Mouse (Mus musculus): ENCODE measurements around the gene Krtap5-2.

Krtap5-2 gene

GRCm38 (mm10) chr7:142175905-142176304 is at the start of gene Krtap5-2:
TSS of gene Krtap5-2 (minus strand) at chr7:142176005.

GRCm38 (mm10) chr7:142224518-142224917 is 48.7 kb upstream of the Krtap5-2 start:
- WGBS = 68% methylated on average over 2 of the region's 2 CpGs

GRCm38 (mm10) chr7:142212136-142212535 is 36.3 kb upstream of the Krtap5-2 start:
- 48% methylated on average over 1 of the region's 1 CpGs for WGBS

- 61% methylated on average over 1 of the region's 1 CpGs for WGBS
Observed at GRCm38 (mm10) chr7:142211559-142211958, 35.8 kb upstream of the Krtap5-2 start, which contains the start of gene Gm7579. TSS of gene Gm7579 (plus strand) at chr7:142211859.

- 83% methylated on average over 5 of the region's 5 CpGs for WGBS
Observed at GRCm38 (mm10) chr7:142206891-142207290, 31.1 kb upstream of the Krtap5-2 start.

- WGBS = 87% methylated on average over 1 of the region's 1 CpGs
Observed at GRCm38 (mm10) chr7:142201064-142201463, 25.3 kb upstream of the Krtap5-2 start, which contains the start of gene Krtap5-3. TSS of gene Krtap5-3 (plus strand) at chr7:142201364.

- 55% methylated on average over 2 of the region's 2 CpGs for WGBS
Observed at GRCm38 (mm10) chr7:142198748-142199147, 22.9 kb upstream of the Krtap5-2 start.

GRCm38 (mm10) chr7:142190289-142190688 is 14.5 kb upstream of the Krtap5-2 start, which contains the start of gene Gm10153:
TSS of gene Gm10153 (minus strand) at chr7:142190389.
- 49% methylated on average over 2 of the region's 2 CpGs for WGBS

GRCm38 (mm10) chr7:142188156-142188555 is 12.4 kb upstream of the Krtap5-2 start:
- WGBS = 36% methylated on average over 2 of the region's 2 CpGs

GRCm38 (mm10) chr7:142181021-142181420 is 5.2 kb upstream of the Krtap5-2 start:
- WGBS = 41% methylated on average over 1 of the region's 1 CpGs

- WGBS = 73% methylated on average over 1 of the region's 1 CpGs
Observed at GRCm38 (mm10) chr7:142178685-142179084, 2.9 kb upstream of the Krtap5-2 start.

- WGBS = 53% methylated on average over 3 of the region's 3 CpGs
Observed at GRCm38 (mm10) chr7:142169836-142170235, 6.0 kb downstream of the Krtap5-2 start.

GRCm38 (mm10) chr7:142165639-142166038 is 10.2 kb downstream of the Krtap5-2 start, which contains the start of gene Gm4553:
TSS of gene Gm4553 (minus strand) at chr7:142165739.

GRCm38 (mm10) chr7:142159366-142159765 is 16.4 kb downstream of the Krtap5-2 start:
- 85% methylated on average over 3 of the region's 3 CpGs for WGBS

- WGBS = 42% methylated on average over 2 of the region's 2 CpGs
Observed at GRCm38 (mm10) chr7:142157013-142157412, 18.8 kb downstream of the Krtap5-2 start, which contains the start of gene Gm29735. TSS of gene Gm29735 (minus strand) at chr7:142157113.

- 43% methylated on average over 1 of the region's 1 CpGs for WGBS
Observed at GRCm38 (mm10) chr7:142155308-142155707, 20.5 kb downstream of the Krtap5-2 start.

- WGBS = 84% methylated on average over 4 of the region's 4 CpGs
Observed at GRCm38 (mm10) chr7:142152191-142152590, 23.6 kb downstream of the Krtap5-2 start.

- 3% methylated on average over 1 of the region's 1 CpGs for WGBS
Observed at GRCm38 (mm10) chr7:142146033-142146432, 29.8 kb downstream of the Krtap5-2 start.

GRCm38 (mm10) chr7:142145413-142145940 is 30.3 kb downstream of the Krtap5-2 start:
- WGBS = 33% methylated on average over 4 of the region's 4 CpGs

- WGBS = 89% methylated on average over 1 of the region's 1 CpGs
Observed at GRCm38 (mm10) chr7:142144507-142144906, 31.3 kb downstream of the Krtap5-2 start, which contains the start of gene Gm45337. TSS of gene Gm45337 (minus strand) at chr7:142144607.

- 61% methylated on average over 1 of the region's 1 CpGs for WGBS
Observed at GRCm38 (mm10) chr7:142143506-142144010, 32.2 kb downstream of the Krtap5-2 start.

GRCm38 (mm10) chr7:142140696-142141095 is 35.1 kb downstream of the Krtap5-2 start:
- WGBS = 9% methylated on average over 1 of the region's 1 CpGs

- 58% methylated on average over 2 of the region's 2 CpGs for WGBS
Observed at GRCm38 (mm10) chr7:142135934-142136333, 39.9 kb downstream of the Krtap5-2 start, which contains the start of gene Gm39115. TSS of gene Gm39115 (minus strand) at chr7:142136034.

Measured in cerebral cortex, adult 2 months (tissue).